Mouse (Mus musculus) T-helper 1 cell (primary cell): ENCODE measurements around the gene Tceal7.
"Not testable (repeated sequence)": the region's sequence is repeated elsewhere in the genome, so short reads cannot be mapped to it uniquely, and the experiment has no call there.

ENCODE experiments used
- in situ Hi-C: fragments of 300-600 bp; cut with MboI, MseI; formaldehyde crosslinking; loops from one replicate; pipeline ENCODE4 v1.15.1; 2025; ENCODE audit warnings: high pct_unique_total_duplicates

Gene Tceal7

DNA sequence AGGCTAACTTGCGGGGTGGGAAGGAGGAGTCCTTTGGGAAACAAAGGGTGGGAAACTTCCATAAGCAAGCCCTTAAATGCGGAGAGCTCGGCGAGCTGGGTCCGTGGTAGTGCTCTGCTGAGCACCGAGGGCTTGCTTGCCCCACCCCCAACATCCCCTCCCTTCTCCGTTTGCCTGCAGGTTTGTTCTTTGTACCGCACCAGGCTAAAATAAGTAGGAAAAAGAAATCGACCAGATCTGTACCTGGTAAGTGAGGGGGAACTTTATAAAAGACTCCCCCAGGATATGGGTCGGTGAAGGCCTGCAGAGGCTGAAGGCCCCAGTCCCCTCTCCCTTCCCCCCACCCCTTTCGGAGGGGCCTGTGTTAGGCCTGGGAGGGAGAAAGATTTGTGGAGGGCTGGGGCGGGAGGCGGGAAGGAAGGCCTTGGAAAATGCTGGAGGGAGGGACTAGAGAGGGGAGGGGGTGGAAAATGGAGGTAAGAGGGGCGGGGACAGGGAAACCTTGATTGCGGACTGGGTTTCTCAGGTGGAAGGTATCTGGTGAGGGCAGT is 31.0 kb downstream of the Tceal7 start:
- in situ Hi-C loops = no loop called here

DNA sequence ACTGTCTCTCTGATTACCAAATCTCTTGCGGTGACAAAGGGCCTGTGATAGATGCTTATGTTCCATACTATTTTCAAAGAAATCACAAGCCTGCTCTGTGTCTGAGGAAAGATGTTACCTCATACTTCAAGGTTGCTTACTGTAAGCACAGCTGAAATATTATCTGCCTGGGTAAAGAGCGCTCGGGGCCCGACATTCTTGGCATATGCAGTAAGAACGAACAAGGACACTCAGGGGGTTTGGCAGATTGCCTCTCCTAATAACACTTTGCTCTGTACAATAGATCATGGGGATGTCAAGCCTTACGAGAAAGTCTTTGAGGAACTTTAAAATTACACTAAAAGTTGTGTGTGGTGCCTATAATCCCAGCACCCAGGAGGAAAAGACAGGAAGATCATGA is 34.2 kb downstream of the Tceal7 start:
- in situ Hi-C loops = no loop called here

DNA sequence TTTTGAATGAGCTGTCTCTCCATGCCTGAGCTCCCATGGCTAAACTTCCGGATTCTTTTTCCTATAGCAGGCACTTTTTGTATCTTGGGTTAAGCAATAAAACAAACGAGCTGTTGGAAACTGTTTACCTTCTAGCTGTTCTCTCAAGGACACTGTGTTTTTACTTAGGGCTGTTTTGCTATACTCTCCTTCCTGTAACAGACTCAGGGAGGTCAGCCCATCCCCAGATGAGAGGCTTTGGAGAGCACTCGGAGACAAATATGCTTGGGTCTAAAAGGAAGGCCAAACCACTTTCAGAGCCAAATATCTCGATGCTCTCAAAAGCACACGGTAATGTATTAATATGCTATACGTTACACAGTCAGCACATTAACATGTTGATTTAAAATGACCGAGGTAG is 35.1 kb downstream of the Tceal7 start:
- in situ Hi-C loops = no loop called here

DNA sequence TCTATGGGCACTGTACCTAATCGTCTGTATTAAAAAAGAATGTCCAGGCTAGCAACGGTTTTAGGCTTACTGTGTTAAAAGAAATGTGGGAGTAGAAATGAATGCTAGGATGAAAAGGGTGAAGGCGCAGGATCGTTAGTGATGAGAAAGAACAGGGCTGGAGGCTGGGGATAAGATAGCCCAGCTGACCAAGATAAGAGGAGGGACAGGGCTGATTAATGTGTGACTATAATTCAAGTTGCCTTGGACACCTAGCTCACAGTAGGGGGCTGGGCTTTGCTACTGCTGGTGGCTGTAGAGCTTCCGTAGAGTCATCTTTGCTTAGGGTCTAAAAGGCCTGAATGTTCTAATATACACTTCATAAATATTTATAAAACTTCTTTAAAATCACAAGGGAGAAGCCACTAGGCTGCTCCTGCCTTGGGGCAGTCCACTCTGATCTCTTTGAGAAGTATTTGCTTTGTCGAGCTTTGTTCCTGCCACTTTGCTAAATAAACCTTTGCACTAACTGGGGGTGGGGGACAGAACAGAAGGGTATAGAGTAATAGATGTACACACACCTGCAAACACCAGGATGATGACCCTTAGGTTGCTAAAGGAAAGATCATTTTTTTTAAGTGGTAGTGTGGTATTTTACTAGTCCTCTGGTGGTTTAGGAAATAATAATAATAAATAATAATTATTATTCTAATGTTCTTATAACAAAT is 37.6 kb downstream of the Tceal7 start:
- in situ Hi-C loops = no loop called here

DNA sequence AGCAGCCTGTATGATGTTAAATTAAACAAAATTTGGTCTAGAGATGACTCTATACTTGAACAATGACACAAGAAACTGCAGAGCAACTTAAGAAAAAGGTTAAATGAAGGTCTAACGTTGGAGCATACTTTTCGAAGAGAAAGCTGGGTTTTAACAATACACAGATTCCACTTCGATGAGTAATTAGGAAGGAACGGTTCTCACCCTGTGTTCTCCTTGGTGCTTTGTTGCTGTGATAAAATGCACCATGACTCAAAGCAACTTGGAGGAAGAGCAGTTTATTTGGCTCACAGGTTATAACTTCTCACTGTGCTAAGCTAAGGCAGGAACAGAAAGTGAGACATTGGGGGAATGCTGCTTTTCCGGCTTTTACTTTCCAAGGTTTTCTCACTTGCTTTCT is 53.1 kb downstream of the Tceal7 start:
- in situ Hi-C loops = no loop called here

DNA sequence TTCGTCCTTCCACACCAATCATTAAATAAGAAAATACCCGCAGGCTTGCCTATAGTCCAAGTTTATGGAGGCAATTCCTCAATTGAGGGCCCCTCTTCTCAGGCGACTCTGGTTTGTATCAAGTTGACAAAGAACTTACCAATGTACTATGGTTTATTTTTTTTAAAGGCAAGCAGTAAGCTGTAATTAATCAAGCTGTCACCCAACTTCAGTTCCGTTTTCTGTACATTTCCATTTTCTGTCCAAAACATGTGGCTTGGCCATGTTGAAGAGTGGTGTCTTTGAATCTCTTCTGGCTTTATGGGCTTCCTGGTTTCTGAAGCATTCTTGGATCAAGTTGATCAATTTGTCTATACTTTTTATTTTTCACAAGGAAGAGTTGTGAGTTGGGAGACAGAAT is 53.6 kb downstream of the Tceal7 start:
- in situ Hi-C loops = no loop called here

DNA sequence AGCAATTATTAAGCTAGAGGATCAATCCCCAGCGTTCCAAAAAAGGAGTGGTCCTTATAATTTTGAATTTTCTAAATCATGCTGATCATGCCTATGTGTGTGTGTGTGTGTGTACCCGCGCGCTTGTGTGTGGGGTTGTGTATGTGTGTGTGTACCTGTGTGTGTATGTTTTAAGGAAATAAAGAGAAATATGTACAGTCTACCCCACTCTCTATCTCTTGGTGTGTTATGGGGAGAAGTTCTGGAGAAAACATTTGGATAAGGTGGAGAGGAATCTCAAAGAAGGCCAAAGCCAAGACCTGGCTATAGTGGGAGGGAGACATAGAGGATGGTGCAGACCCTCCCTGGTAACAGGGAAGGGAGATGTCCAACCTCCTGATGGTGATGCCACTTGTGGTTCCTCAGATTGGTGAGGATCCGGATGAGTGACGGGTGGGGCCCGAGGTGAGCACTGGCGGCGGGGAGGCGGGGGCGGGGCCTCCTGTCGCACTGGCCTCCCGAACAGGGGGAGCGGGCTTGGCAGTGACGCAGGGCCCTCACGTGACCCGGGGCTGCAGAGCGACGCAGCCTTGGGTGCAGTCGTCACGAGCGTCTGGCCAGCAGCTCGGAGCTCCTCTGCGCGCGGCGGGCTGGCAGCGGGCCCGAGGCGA is 55.3 kb downstream of the Tceal7 start, which contains the start of gene Bex3:
Gene Bex3 (plus strand): TSS at position 511 of the 650 bp plus-strand sequence.
- in situ Hi-C loops = not testable (repeated sequence)

DNA sequence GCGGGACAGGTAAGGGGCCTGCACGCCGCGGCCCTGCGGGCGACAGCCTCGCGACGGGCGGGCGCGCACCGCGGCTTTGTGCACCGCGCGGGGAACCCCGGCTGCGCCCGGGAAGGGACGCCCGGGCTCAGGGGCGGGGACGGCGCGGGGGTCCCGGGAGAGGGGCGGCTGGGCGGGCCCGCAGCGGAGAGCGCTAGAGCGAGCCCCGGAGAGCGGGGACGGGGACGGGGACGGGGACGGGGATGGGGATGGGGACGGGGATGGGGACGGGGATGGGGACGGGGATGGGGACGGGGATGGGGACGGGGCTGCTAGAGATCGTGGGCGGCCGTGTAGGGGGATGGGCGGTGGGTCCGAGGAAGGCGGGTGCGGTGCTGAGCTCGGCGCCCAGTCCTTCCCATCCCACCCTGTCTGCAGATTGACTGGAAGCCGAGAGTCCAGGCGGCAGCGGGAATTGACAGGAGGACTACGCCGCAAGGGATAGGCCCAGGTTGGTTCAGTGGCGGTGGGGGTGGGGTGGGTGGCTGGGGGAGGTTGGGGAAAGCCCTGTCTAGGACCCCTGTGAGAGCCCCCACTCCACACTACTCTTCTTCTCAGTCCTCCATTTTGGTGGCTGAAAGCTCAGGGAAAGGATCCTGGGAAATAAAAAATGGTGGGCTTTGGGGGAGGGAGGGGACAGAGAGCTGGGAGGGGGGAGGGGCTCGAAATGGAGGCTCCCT is 56.0 kb downstream of the Tceal7 start:
- in situ Hi-C loops = not testable (repeated sequence)

DNA sequence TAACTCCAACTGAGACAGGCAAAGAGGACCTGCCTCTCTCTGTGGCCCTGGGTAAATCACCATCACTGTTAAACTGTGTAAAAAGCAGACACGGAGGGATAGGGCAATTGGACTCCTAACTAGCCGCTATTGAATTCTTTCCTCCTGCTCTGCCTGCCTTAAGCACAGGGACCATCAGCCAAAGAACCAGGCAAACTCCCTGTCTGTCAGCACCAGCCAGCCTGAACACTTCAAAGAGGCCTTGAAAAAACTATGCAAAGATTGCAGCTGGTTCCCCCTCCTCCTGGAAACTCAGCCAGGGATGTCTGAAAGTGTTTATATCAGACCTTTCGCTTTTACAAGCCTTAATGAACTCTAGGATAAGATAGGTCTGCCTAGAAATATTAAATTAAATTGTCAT is 60.0 kb downstream of the Tceal7 start:
- in situ Hi-C loops = no loop called here

DNA sequence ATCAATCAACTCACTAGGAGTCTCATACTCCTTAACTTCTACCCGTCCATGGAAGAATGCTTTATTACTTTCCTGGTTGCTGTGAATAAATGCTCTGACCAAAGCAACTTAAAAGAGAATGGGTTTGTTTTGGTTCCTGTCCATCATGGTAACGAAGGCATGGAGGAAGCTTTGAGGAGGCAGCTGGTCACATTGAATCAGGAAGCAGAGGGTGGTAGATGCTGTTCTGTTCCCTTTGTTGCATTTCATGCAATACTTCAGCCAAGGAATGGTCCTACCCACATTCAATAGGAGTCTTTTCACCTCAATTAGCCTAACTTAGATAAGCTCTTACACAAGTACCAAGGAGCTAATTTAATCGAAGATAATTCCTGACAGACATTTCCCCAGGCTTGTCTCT is 60.8 kb downstream of the Tceal7 start:
- in situ Hi-C loops = no loop called here
